Mouse (Mus musculus): ENCODE results near the gene Arhgef38. TPM values are rescaled to one million over a fixed set of nuclear protein-coding genes. Genes with fewer than 3 reads are reported as not detected.

Gene Arhgef38
- polyA plus RNA-seq, 1 experiment from 2014 or later = not detected

DNA sequence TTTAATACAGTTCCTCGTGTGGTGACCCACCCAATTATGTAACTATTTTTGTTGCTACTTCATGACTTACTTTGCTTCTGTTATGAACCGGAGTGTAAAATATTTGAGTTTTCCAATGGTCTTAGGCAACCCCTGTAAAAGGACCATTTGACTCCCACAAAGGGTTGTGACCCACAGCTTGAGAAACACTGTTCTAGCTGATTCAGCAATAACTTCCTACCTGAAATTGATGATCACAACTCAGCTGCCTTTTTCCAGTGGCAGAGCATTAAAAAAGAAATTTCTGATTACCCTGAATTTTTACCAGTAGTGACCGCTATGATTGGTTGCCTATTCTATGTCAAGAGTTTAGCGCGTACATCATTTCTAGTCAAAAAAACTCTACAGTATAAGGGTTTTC, 103.4 kb downstream of the Arhgef38 start:
- H3K27me3 ChIP-seq = no peaks in the 10 kb centered on the region
- no peak overlapping the region for H3K4me2 ChIP-seq
- H3K4me1 ChIP-seq (replicated peaks) = no peaks in the 10 kb centered on the region
- no peak overlapping the region for H3K27ac ChIP-seq
- H3K9ac ChIP-seq (replicated peaks) = no peak overlapping the region
- no peaks in the 10 kb centered on the region for H3K9me3 ChIP-seq
- no peaks in the 10 kb centered on the region for H3K36me3 ChIP-seq
- ATAC-seq (ENCODE audit: insufficient number of reproducible peaks, insufficient read depth, low FRiP score, low TSS enrichment, low read depth) = no peak
- WGBS = 84% methylated on average over 5 of the region's 5 CpGs
- no peak overlapping the region for H3K4me3 ChIP-seq (replicated peaks)

DNA sequence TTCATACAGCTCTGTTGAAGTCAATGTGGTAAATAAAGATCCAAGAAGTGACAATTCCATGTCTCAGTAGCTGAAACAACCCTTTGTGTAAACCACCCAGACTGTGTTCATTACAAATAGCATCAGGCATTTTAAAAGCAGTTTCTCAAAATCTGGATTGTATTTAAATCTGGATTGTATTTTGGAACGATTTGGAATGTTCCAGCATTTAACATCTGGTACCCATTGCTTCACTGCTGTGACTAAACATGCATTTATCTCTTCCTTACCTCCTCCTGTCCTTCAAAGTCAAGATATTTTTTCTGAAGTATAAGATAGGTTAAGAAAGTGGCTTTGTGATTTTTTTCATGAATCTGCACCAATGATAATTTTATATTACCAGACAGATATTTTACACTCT, 121.5 kb downstream of the Arhgef38 start:
- Histone ChIP-seq H3K4me2 (no peak overlapping the region), H3K4me1 (replicated peaks) (no peaks in the 10 kb centered on the region), H3K4me3 (replicated peaks) (no peak overlapping the region), H3K27me3 (no peaks in the 10 kb centered on the region), H3K9me3 (no peaks in the 10 kb centered on the region), H3K9ac (replicated peaks) (no peak overlapping the region), H3K27ac (no peak overlapping the region), H3K36me3 (peaks cover 19% of the 10 kb centered on the region)
- WGBS = 13% methylated on average over 1 of the region's 1 CpGs
- no peak for ATAC-seq (ENCODE audit: insufficient number of reproducible peaks, insufficient read depth, low FRiP score, low TSS enrichment, low read depth)

DNA sequence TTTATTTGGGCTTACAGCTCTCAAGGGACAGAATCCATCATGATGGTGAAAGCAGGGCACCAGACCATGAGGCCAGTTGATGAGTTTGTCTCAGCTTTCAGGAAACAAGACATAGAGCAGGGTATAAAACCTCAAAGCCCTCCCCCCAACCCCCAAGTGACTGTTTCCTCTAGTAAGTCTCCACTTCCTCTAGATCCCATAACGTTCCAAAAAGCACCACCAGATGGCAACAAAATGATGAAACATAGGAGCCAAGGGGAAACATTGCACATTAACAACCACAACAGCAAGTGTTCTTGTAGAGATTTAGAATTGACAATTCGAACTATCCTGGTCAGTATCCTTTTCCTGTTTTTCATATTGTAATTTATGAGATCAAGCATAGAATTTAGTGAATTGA, 123.0 kb downstream of the Arhgef38 start:
- Histone ChIP-seq H3K36me3 (peaks cover 33% of the 10 kb centered on the region), H3K27ac (no peak overlapping the region), H3K9ac (replicated peaks) (no peak overlapping the region), H3K4me3 (replicated peaks) (no peak overlapping the region), H3K27me3 (no peaks in the 10 kb centered on the region), H3K4me2 (no peak overlapping the region), H3K9me3 (no peaks in the 10 kb centered on the region), H3K4me1 (replicated peaks) (no peaks in the 10 kb centered on the region)
- 36% methylated on average over 2 of the region's 2 CpGs for WGBS
- no peak for ATAC-seq (ENCODE audit: insufficient number of reproducible peaks, insufficient read depth, low FRiP score, low TSS enrichment, low read depth)

DNA sequence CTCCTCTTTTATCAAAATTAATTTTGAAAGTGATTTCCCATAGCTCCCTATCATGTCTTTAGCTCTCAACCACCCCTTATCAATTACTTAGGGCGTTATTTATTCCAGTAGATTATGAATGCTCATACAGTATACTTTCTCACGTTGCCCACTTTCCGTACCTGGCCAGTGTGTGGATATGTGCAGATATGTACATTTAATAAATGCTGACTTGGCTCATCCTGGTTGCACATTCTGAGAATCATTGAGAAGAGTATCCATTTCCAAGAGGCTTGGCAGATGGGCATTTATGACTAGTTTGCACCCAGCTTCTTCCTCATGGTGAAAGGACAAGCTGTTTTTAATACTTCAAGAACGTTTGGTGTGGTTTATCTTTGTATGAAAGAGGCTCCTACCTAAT, 124.9 kb downstream of the Arhgef38 start:
- Histone ChIP-seq H3K9ac (replicated peaks) (no peak overlapping the region), H3K36me3 (peaks cover 47% of the 10 kb centered on the region), H3K27ac (no peak overlapping the region), H3K4me2 (no peak overlapping the region), H3K4me3 (replicated peaks) (no peak overlapping the region), H3K27me3 (no peaks in the 10 kb centered on the region), H3K9me3 (no peaks in the 10 kb centered on the region), H3K4me1 (replicated peaks) (no peaks in the 10 kb centered on the region)
- whole genome bisulfite sequencing = 92% methylated on average over 4 of the region's 4 CpGs
- no peak for ATAC-seq (ENCODE audit: insufficient number of reproducible peaks, insufficient read depth, low FRiP score, low TSS enrichment, low read depth)

DNA sequence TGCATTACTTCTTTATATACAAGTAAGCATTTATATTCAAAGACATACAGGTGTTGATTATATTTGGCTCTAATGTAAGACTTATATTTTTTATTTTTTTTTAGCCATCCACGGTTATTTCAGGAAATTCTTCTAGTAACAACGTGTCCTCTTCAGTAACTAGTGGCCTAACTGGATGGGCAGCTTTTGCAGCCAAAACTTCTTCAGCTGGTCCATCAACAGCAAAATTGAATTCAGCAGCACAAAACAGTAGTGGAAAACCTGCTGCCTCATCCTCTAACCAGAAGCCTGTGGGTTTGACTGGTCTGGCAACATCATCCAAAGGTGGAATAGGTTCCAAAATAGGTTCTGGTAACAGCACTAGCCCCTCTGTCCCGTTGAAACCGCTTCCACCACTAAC, 126.0 kb downstream of the Arhgef38 start:
- Histone ChIP-seq H3K4me3 (replicated peaks) (no peak overlapping the region), H3K27ac (no peak overlapping the region), H3K4me1 (replicated peaks) (no peaks in the 10 kb centered on the region), H3K4me2 (no peak overlapping the region), H3K9ac (replicated peaks) (no peak overlapping the region), H3K27me3 (no peaks in the 10 kb centered on the region), H3K9me3 (no peaks in the 10 kb centered on the region), H3K36me3 (peaks cover 56% of the 10 kb centered on the region)
- WGBS = 92% methylated on average over 4 of the region's 4 CpGs
- ATAC-seq (ENCODE audit: insufficient number of reproducible peaks, insufficient read depth, low FRiP score, low TSS enrichment, low read depth) = no peak

DNA sequence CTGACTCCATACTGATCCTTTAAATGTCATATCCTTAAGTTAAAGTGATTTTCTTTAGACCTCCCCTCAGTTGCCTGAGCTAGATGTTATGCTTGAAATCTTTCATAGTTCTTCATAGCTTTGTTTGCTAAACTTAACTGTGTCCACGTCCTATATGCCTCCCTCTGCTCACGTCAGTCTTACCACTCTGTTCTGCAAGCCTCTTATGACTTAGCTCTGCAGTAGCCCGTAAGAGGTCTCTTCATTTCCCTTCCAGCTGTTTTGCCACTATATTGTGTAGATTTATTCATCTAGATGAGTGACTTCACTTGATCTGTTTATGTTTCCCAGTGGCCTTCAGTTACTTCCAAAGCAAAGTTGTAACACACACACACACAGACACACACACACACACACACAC, 130.3 kb downstream of the Arhgef38 start:
- H3K4me3 ChIP-seq (replicated peaks) = no peak overlapping the region
- H3K4me2 ChIP-seq = no peak overlapping the region
- H3K27me3 ChIP-seq = no peaks in the 10 kb centered on the region
- H3K4me1 ChIP-seq (replicated peaks) = no peaks in the 10 kb centered on the region
- no peak overlapping the region for H3K9ac ChIP-seq (replicated peaks)
- H3K36me3 ChIP-seq = peaks cover 79% of the 10 kb centered on the region
- H3K27ac ChIP-seq = no peak overlapping the region
- no peak for ATAC-seq (ENCODE audit: insufficient number of reproducible peaks, insufficient read depth, low FRiP score, low TSS enrichment, low read depth)
- 93% methylated on average over 3 of the region's 3 CpGs for WGBS
- H3K9me3 ChIP-seq = no peaks in the 10 kb centered on the region

DNA sequence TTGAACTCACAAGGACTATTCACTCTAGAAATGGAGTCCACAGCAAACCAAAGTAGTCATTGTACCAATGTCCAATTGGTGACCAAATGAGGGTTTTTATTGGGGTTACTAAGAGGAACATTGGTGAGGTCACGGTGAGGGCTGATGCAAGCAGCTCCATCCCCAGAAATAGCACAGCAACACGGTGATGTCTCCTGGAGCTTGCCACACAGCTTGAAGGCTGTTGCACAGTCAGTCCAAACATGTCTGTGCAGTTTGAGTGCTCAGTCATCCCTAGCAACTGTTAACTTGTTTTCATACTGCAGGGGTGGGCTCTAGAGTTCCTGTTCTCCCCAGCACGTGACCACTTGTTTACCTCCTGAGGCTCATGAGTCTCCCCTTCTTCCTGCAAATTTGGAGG, 131.0 kb downstream of the Arhgef38 start:
- WGBS = 85% methylated on average over 3 of the region's 3 CpGs
- Histone ChIP-seq H3K27ac (no peak overlapping the region), H3K4me2 (no peak overlapping the region), H3K4me1 (replicated peaks) (no peaks in the 10 kb centered on the region), H3K27me3 (no peaks in the 10 kb centered on the region), H3K4me3 (replicated peaks) (no peak overlapping the region), H3K9me3 (no peaks in the 10 kb centered on the region), H3K9ac (replicated peaks) (no peak overlapping the region), H3K36me3 (peaks cover 78% of the 10 kb centered on the region)
- ATAC-seq (ENCODE audit: insufficient number of reproducible peaks, insufficient read depth, low FRiP score, low TSS enrichment, low read depth) = no peak

DNA sequence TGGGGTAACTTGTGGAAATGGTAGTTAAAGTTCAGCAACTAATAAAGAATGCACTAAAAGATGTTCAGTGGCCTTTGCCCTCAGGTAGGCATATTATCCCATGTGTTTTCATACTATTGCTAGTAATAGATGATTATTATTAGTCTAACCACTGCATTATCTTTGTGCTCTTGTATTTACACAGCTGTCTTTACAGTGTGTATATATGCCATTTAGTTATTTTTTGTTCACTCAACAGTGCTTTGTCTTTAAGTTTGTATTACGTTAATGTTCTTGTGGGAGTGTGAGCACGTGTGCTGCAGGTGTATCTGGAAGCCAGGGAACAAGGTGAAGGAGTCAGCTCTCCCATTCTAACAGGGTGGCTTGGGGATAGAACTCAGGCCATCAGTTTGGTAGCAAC, 135.8 kb downstream of the Arhgef38 start:
- Histone ChIP-seq H3K36me3 (peaks cover 55% of the 10 kb centered on the region), H3K9ac (replicated peaks) (no peak overlapping the region), H3K4me2 (no peak overlapping the region)

DNA sequence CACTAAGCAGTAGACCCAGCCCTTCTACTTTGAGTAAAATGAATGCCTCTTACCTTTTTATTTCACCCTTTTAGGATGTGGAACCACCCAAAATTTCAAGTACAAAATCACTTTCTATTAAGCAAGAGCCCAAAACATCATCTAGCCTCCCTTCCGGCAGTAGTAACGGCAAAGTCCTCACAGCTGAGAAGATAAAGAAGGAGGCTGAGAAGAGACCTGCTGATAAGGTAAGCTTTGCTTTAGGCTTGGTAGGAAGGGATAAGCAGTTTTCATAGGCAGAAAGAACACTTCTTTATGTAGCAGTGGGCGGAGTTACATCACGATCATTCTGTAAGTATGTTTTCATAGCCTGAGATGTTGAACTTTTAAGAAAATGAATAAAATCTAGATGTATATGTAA, 136.4 kb downstream of the Arhgef38 start:
- H3K27me3 ChIP-seq = no peaks in the 10 kb centered on the region
- 94% methylated on average over 4 of the region's 4 CpGs for WGBS
- H3K4me2 ChIP-seq = no peak overlapping the region
- no peak for ATAC-seq (ENCODE audit: insufficient number of reproducible peaks, insufficient read depth, low FRiP score, low TSS enrichment, low read depth)
- H3K9ac ChIP-seq (replicated peaks) = no peak overlapping the region
- peaks cover 50% of the 10 kb centered on the region for H3K36me3 ChIP-seq
- peaks cover 4% of the 10 kb centered on the region; the same call in 1 of the 2 replicates for H3K4me1 ChIP-seq (replicated peaks)
- no peaks in the 10 kb centered on the region for H3K9me3 ChIP-seq
- no peak overlapping the region for H3K4me3 ChIP-seq (replicated peaks)
- no peak overlapping the region for H3K27ac ChIP-seq

More for the DNA sequence above, 135.8 kb downstream of the Arhgef38 start:
- Histone ChIP-seq H3K9me3 (no peaks in the 10 kb centered on the region), H3K4me3 (replicated peaks) (no peak overlapping the region), H3K27me3 (no peaks in the 10 kb centered on the region), H3K4me1 (replicated peaks) (no peaks in the 10 kb centered on the region; the same call in 1 of the 2 replicates), H3K27ac (no peak overlapping the region)
- no peak for ATAC-seq (ENCODE audit: insufficient number of reproducible peaks, insufficient read depth, low FRiP score, low TSS enrichment, low read depth)
- WGBS = 96% methylated on average over 2 of the region's 2 CpGs

DNA sequence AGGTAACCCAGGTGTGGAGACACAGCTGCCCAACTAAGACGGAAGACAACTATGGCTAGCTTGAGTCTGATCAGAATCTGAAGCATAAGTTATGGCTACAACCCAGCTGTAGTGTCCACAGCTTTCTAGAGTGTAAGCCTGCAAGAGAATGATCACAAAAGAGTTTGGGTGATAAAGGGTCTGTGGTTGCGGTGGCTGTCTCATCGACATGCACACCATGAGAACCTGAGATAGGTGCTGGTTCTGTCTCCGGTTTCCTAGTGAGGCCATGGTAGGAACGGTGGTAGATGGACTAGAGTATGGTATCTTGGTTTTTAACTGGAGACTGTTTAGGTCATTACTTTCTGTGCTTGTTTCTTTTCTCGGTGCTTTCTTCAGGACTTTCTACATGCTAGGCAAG, 136.8 kb downstream of the Arhgef38 start:
- Histone ChIP-seq H3K36me3 (peaks cover 49% of the 10 kb centered on the region), H3K9ac (replicated peaks) (no peak overlapping the region), H3K4me3 (replicated peaks) (no peak overlapping the region), H3K27ac (no peak overlapping the region), H3K4me1 (replicated peaks) (peaks cover 8% of the 10 kb centered on the region), H3K27me3 (no peaks in the 10 kb centered on the region), H3K9me3 (no peaks in the 10 kb centered on the region), H3K4me2 (no peak overlapping the region)
- ATAC-seq (ENCODE audit: insufficient number of reproducible peaks, insufficient read depth, low FRiP score, low TSS enrichment, low read depth) = no peak
- WGBS = 93% methylated on average over 6 of the region's 6 CpGs

DNA sequence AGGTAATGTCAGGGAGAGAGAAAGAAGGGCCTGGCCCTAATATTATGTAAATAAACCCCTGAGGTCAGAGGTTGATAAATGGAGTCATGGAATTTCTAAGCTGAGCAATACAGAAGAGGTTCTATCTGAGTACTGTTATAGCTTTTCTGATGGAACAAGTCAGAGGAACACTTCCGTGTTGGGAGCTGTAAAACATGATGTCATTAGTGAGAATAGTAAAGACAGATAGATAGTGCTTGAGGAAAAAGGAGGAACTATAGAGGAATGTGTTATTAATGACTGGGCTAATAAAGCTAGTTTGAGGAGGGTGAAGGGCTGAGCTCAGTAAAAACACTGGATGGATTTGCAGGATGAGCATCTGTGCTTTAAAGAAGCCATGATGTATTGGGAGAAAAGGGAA, 140.4 kb downstream of the Arhgef38 start:
- Histone ChIP-seq H3K27me3 (no peaks in the 10 kb centered on the region), H3K4me1 (replicated peaks) (peaks cover 14% of the 10 kb centered on the region), H3K27ac (no peak overlapping the region), H3K36me3 (peaks cover 21% of the 10 kb centered on the region), H3K4me3 (replicated peaks) (no peak overlapping the region), H3K4me2 (no peak overlapping the region), H3K9me3 (no peaks in the 10 kb centered on the region), H3K9ac (replicated peaks) (no peak overlapping the region)
- 74% methylated on average over 1 of the region's 1 CpGs for WGBS
- no peak for ATAC-seq (ENCODE audit: insufficient number of reproducible peaks, insufficient read depth, low FRiP score, low TSS enrichment, low read depth)

DNA sequence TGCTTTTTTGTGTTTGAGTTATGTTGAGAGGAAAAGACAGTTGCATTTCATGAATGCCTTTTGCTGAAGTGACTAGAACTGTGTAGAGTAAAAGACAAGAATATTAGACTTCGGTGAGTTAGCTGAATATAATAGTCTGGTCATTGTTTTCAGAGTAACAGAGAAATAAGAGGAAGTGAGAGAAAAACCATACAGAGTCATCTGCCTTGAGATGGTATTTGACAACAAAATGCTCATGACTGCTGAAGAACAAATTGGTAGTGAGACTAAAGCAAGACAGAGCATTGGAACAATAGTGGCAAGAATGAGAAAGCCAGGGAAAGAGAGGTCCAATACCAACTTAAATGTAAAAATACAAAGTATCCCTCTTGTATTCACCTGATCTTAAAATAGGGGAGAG, 141.8 kb downstream of the Arhgef38 start:
- Histone ChIP-seq H3K27ac (no peak overlapping the region), H3K4me3 (replicated peaks) (peak overlapping the region; percentile 73), H3K9me3 (no peaks in the 10 kb centered on the region), H3K4me1 (replicated peaks) (peaks cover 20% of the 10 kb centered on the region), H3K27me3 (no peaks in the 10 kb centered on the region), H3K4me2 (peak overlapping the region; percentile 69), H3K9ac (replicated peaks) (no peak overlapping the region), H3K36me3 (peaks cover 9% of the 10 kb centered on the region; the same call in 1 of the 2 replicates)
- no peak for ATAC-seq (ENCODE audit: insufficient number of reproducible peaks, insufficient read depth, low FRiP score, low TSS enrichment, low read depth)
- WGBS = 89% methylated on average over 1 of the region's 1 CpGs
